ENCODE assay signal across 23 mouse cellular contexts in genomic region chr3:140926689-140927088, GRCm38 (mm10).
"Had no signal": no experiment of that assay in that cellular context is flagged by ENCODE, and none has a peak within 500 bp of the region (broad histone marks: within the 10 kb centered on the region; RNA-seq: fewer than 3 reads in every experiment).

No protein-coding gene starts in this region.

- H3K27me3 ChIP-seq: kidney, embryonic 15.5 days; limb, embryonic 13.5 days; liver, embryonic 12.5 days; liver, embryonic 15.5 days; lung, embryonic 15.5 days; megakaryocyte, embryonic 14.5 days; midbrain, embryonic 13.5 days; neural tube, embryonic 13.5 days; stomach, embryonic 15.5 days had no signal

- H3K4me1 ChIP-seq: kidney, embryonic 15.5 days; limb, embryonic 10.5 days; limb, embryonic 13.5 days; liver, embryonic 12.5 days; liver, embryonic 15.5 days; lung, embryonic 15.5 days; megakaryocyte, embryonic 14.5 days; midbrain, embryonic 10.5 days; midbrain, embryonic 13.5 days; neural tube, embryonic 13.5 days; stomach, embryonic 15.5 days had no signal

- H3K4me2 ChIP-seq: kidney, embryonic 15.5 days; limb, embryonic 13.5 days; liver, embryonic 12.5 days; liver, embryonic 15.5 days; lung, embryonic 15.5 days; midbrain, embryonic 13.5 days; neural tube, embryonic 13.5 days; stomach, embryonic 15.5 days had no signal

- H3K36me3 ChIP-seq: kidney, embryonic 15.5 days; limb, embryonic 10.5 days; limb, embryonic 13.5 days; liver, embryonic 12.5 days; liver, embryonic 15.5 days; lung, embryonic 15.5 days; midbrain, embryonic 10.5 days; midbrain, embryonic 13.5 days; neural tube, embryonic 13.5 days; stomach, embryonic 15.5 days had no signal

- H3K27ac ChIP-seq: kidney, embryonic 15.5 days; limb, embryonic 10.5 days; limb, embryonic 13.5 days; liver, embryonic 12.5 days; liver, embryonic 15.5 days; lung, embryonic 15.5 days; midbrain, embryonic 10.5 days; midbrain, embryonic 13.5 days; neural tube, embryonic 13.5 days; stomach, embryonic 15.5 days had no signal

- ATAC-seq: liver, embryonic 12.5 days; midbrain, embryonic 13.5 days; midbrain, embryonic 16.5 days had no signal

- H3K4me3 ChIP-seq: kidney, embryonic 15.5 days; limb, embryonic 10.5 days; limb, embryonic 13.5 days; liver, embryonic 12.5 days; liver, embryonic 15.5 days; lung, embryonic 15.5 days; megakaryocyte, embryonic 14.5 days; midbrain, embryonic 10.5 days; midbrain, embryonic 13.5 days; myocyte; neural tube, embryonic 13.5 days; stomach, embryonic 15.5 days had no signal

- DNase-seq: kidney, postnatal 14 days; kidney, postnatal 4 days; liver; lung, adult 18-20 months; lung, postnatal 10 days; lung, postnatal 36 days; retina, postnatal 1 day; right cerebral cortex, postnatal 25 days; spleen, adult 18-20 months; thymus, postnatal 25 days had no signal

- H3K9me3 ChIP-seq: kidney, embryonic 15.5 days; limb, embryonic 10.5 days; limb, embryonic 13.5 days; liver, embryonic 12.5 days; liver, embryonic 15.5 days; lung, embryonic 15.5 days; midbrain, embryonic 10.5 days; midbrain, embryonic 13.5 days; neural tube, embryonic 13.5 days; stomach, embryonic 15.5 days had no signal

- H3K9ac ChIP-seq: kidney, embryonic 15.5 days; limb, embryonic 13.5 days; liver, embryonic 12.5 days; liver, embryonic 15.5 days; lung, embryonic 15.5 days; midbrain, embryonic 13.5 days; neural tube, embryonic 13.5 days; stomach, embryonic 15.5 days had no signal
